Mouse (Mus musculus) forebrain, postnatal 0 days (tissue): Measurements from ENCODE around the gene Reep6. TPM values are rescaled to one million over a fixed set of nuclear protein-coding genes. Genes with fewer than 3 reads are reported as not detected.

ENCODE experiments used
- ATAC-seq: fragments of 200-750 bp; cut with Nextera tagmentation; 2 replicates; pipeline ENCODE4 v1.8.0; 2017; ENCODE audit warnings: mild to moderate bottlenecking, moderate library complexity
- DNase-seq: peaks from one replicate; pipeline ENCODE4 v3.0.0-alpha.2; 2015
- H3K27ac ChIP-seq: fragments of 300-500 bp; sonication (generic); 2 replicates; pipeline ENCODE4 v1.5.1; 2014; ENCODE audit warnings: low read depth, mild to moderate bottlenecking, antibody characterized with exemption, low read length, moderate library complexity, mixed read lengths
- H3K27me3 ChIP-seq: fragments of 300-500 bp; sonication (generic); 2 replicates; pipeline ENCODE4 v1.6.1; 2014; ENCODE audit warnings: mild to moderate bottlenecking, low read length, mixed read lengths; ENCODE audit not compliant: insufficient read depth
- H3K36me3 ChIP-seq: fragments of 300-500 bp; sonication (generic); 2 replicates; pipeline ENCODE4 v1.6.1; 2014; ENCODE audit warnings: mild to moderate bottlenecking, moderate library complexity; ENCODE audit not compliant: insufficient read depth
- H3K4me1 ChIP-seq: fragments of 300-500 bp; sonication (generic); 2 replicates; pipeline ENCODE4 v1.6.1; 2014; ENCODE audit warnings: antibody characterized with exemption; ENCODE audit not compliant: insufficient read depth
- H3K4me2 ChIP-seq: fragments of 300-500 bp; sonication (generic); 2 replicates; pipeline ENCODE4 v1.6.1; 2014; ENCODE audit warnings: low read depth, mild to moderate bottlenecking, moderate library complexity
- H3K4me3 ChIP-seq: fragments of 300-500 bp; sonication (generic); 2 replicates; pipeline ENCODE4 v1.5.1; 2014; ENCODE audit warnings: low read depth, low read length, mixed read lengths
- H3K9ac ChIP-seq: fragments of 300-500 bp; sonication (generic); 2 replicates; pipeline ENCODE4 v1.6.1; 2014; ENCODE audit warnings: mild to moderate bottlenecking
- H3K9me3 ChIP-seq: fragments of 300-500 bp; sonication (generic); 2 replicates; pipeline ENCODE4 v1.6.1; 2016; ENCODE audit warnings: low read length
- CTCF ChIP-seq: sonication (generic); IDR thresholded peaks from 2 replicates; pipeline ENCODE4 v1.5.1; 2016; ENCODE audit warnings: antibody characterized with exemption, control low read depth, low read depth
- WGBS: fragments of 180-500 bp; shearing (Covaris S2); extraction: QIAGEN DNeasy Blood & Tissue Kit; methylation state at CpG from one replicate; pipeline ENCODE4 v1.1.7; 2014; 5-methylcytosine and 5-hydroxymethylcytosine counted together
- polyA plus RNA-seq: library from polyadenylated mRNA; unstranded; fragments of >200 nt; fragmentation: Nextera tagmentation; extraction: Ambion mirVana; gene quantifications from 2 replicates; pipeline ENCODE4 v1.2.1, GENCODE M21; 2015
- total RNA-seq: library from RNA; depleted of rRNA; stranded (reverse); fragments of >200 nt; gene quantifications from 2 replicates; pipeline ENCODE4 v1.2.3, GENCODE M21; 2014

Reep6 gene
- total and polyA plus RNA-seq, 2 experiments from 2014 or later, result 1.8 to 6.4 TPM

- Histone ChIP-seq H3K27ac (no peak overlapping the region), H3K4me1 (peaks cover 3% of the 10 kb centered on the region; the same call in 1 of the 2 replicates), H3K27me3 (no peaks in the 10 kb centered on the region), H3K4me3 (no peak overlapping the region), H3K36me3 (peaks cover 24% of the 10 kb centered on the region), H3K4me2 (no peak overlapping the region), H3K9me3 (no peaks in the 10 kb centered on the region), H3K9ac (no peak overlapping the region)
- DNase-seq (no peak), ATAC-seq (no peak)
- TF ChIP-seq CTCF, result no peak
- 79% methylated on average over 6 of the region's 6 CpGs for WGBS
These were observed 8.6 kb upstream of the Reep6 start for GRCm38 (mm10) chr10:80321014-80321669.

DNA sequence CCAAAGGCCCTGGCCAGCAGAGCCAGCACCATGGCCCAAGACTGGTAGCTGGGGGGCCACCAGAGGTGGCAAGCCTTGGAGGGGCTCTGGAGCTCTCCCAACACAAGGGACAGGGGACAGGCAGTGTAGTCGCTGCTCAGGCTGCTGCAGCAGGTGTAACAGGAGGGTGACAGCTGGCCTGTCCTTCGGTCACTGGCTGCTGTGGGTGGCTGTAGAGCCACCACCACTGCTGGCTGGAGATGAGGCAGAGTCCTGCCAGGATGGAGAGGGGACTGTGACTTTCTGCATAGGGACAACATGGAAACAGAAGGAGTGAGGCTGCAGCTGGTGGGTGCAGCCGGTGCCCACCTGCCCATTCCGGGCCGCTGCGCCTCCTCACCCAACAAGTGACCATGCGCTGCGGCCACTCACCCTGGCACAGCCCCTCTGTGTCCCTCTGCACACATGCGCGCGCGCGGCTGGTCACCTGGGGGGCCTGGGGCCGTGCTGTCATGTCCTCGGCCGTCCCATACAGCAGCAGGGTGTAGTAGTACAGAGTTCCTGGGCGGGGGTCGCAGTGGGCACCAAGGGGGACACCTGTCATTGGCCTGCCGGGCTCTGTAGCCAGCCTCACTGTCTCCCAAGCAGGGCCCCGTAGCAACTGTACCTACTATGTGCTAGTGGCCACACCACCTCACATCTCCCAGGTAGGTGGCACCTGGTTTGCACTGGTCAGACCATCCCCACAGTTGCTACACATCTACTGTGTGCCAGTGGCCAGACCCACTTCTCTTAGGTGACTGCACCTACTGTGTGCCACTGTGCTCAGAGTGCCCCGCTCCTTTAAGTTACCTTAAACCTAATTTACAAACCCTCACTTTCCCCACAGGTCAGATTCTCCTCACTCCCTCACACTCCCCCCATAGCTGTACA is 7.8 kb upstream of the Reep6 start:
- Histone ChIP-seq H3K4me3 (no peak overlapping the region), H3K27me3 (no peaks in the 10 kb centered on the region), H3K27ac (no peak overlapping the region), H3K9ac (no peak overlapping the region), H3K4me2 (peak overlapping the region; percentile 96; the same call in 1 of the 2 replicates), H3K36me3 (peaks cover 16% of the 10 kb centered on the region), H3K9me3 (no peaks in the 10 kb centered on the region), H3K4me1 (peaks cover 3% of the 10 kb centered on the region; the same call in 1 of the 2 replicates)
- ATAC-seq (no peak), DNase-seq (no peak)
- 93% methylated on average over 21 of the region's 21 CpGs for WGBS
- no peak for TF ChIP-seq CTCF

GRCm38 (mm10) chr10:80322811-80323211 is 6.9 kb upstream of the Reep6 start:
- WGBS, result 5% methylated on average over 28 of the region's 28 CpGs
- Histone ChIP-seq H3K4me1 (peaks cover 3% of the 10 kb centered on the region; the same call in 1 of the 2 replicates), H3K36me3 (peaks cover 7% of the 10 kb centered on the region; the same call in 1 of the 2 replicates), H3K4me2 (peak overlapping the region; percentile 96), H3K4me3 (peak overlapping the region; percentile 45), H3K9me3 (no peaks in the 10 kb centered on the region), H3K27ac (no peak overlapping the region; the same call in 1 of the 2 replicates), H3K27me3 (no peaks in the 10 kb centered on the region), H3K9ac (peak overlapping the region; percentile 57)
- TF ChIP-seq CTCF, result peak; percentile 17; the same call in 1 of the 2 replicates
- DNase-seq, result peak; percentile 32
- ATAC-seq, result peak; percentile 13

GRCm38 (mm10) chr10:80323261-80324119 is 6.3 kb upstream of the Reep6 start:
- H3K36me3 ChIP-seq, result peaks cover under 1% of the 10 kb centered on the region; the same call in 1 of the 2 replicates
- 2% methylated on average over 34 of the region's 46 CpGs for WGBS
- H3K4me2 ChIP-seq, result peak overlapping the region; percentile 96
- no peaks in the 10 kb centered on the region for H3K27me3 ChIP-seq
- TF ChIP-seq CTCF, result no peak
- H3K9ac ChIP-seq, result peak overlapping the region; percentile 57
- ATAC-seq, result peak; percentile 1; the same call in 1 of the 2 replicates
- H3K4me3 ChIP-seq, result peak overlapping the region; percentile 45
- DNase-seq, result no peak
- H3K9me3 ChIP-seq, result no peaks in the 10 kb centered on the region
- peaks cover 3% of the 10 kb centered on the region; the same call in 1 of the 2 replicates for H3K4me1 ChIP-seq
- H3K27ac ChIP-seq, result no peak overlapping the region; the same call in 1 of the 2 replicates

GRCm38 (mm10) chr10:80324120-80325037 is 5.4 kb upstream of the Reep6 start:
- Histone ChIP-seq H3K27me3 (no peaks in the 10 kb centered on the region), H3K27ac (no peak overlapping the region), H3K4me3 (peak overlapping the region; percentile 45; the same call in 1 of the 2 replicates), H3K4me2 (peak overlapping the region; percentile 96), H3K36me3 (no peaks in the 10 kb centered on the region), H3K4me1 (peaks cover 7% of the 10 kb centered on the region), H3K9me3 (no peaks in the 10 kb centered on the region), H3K9ac (no peak overlapping the region)
- no peak for TF ChIP-seq CTCF
- DNase-seq (no peak), ATAC-seq (no peak)
- WGBS, result 77% methylated on average over 17 of the region's 17 CpGs
